Mouse (Mus musculus) left cerebral cortex, adult 2 months (tissue): ENCODE measurements at regions not wholly inside any gene's neighbourhood (a gene's known extent, or its start where the extent isn't known, plus 50 kb on each side); places are given as distances from the start of the nearest gene placed in this dataset.

Source experiments
- DNase-seq, 2 experiments: peaks; one replicate each; pipeline ENCODE4 v3.0.0; 2021 to 2022; ENCODE audit warnings: low spot score in 2 of 2, mixed read lengths in 1 of 2; ENCODE audit errors: extremely low spot score in 1 of 2
- H3K27ac ChIP-seq: fragments of 200-600 bp; 2 replicates; pipeline ENCODE4 v1.8.1; 2022
- H3K4me3 ChIP-seq: fragments of 200-600 bp; 2 replicates; pipeline ENCODE4 v1.8.1; 2022
- CTCF ChIP-seq: fragments of 200-600 bp; IDR thresholded peaks from 2 replicates; pipeline ENCODE4 v1.8.1; 2022; ENCODE audit warnings: antibody characterized with exemption, mild to moderate bottlenecking, moderate library complexity
- intact Hi-C: fragments of 180-260 bp; cut with DNase I; formaldehyde crosslinking; loops from one replicate; pipeline ENCODE4 v1.15.1; 2025

- no peak overlapping the region for H3K4me3 ChIP-seq
- intact Hi-C loops = no loop called here
- TF ChIP-seq CTCF = no peak
- no peak overlapping the region for H3K27ac ChIP-seq
- no peak for DNase-seq
Observed at GRCm38 (mm10) chr3:41268516-41268915, 185.7 kb upstream of the Pgrmc2 start.

GRCm38 (mm10) chr3:41266216-41266615, 183.4 kb upstream of the Pgrmc2 start:
- intact Hi-C loops = no loop called here

GRCm38 (mm10) chr3:41265399-41265798, 182.6 kb upstream of the Pgrmc2 start:
- DNase-seq = no peak
- H3K4me3 ChIP-seq = no peak overlapping the region
- TF ChIP-seq CTCF = no peak
- intact Hi-C loops = no loop called here
- H3K27ac ChIP-seq = no peak overlapping the region

More at GRCm38 (mm10) chr3:41266216-41266615, 183.4 kb upstream of the Pgrmc2 start:
- no peak for TF ChIP-seq CTCF
- H3K4me3 ChIP-seq = no peak overlapping the region
- no peak overlapping the region for H3K27ac ChIP-seq
- DNase-seq = no peak

GRCm38 (mm10) chr3:41258291-41258690, 175.4 kb upstream of the Pgrmc2 start:
- H3K27ac ChIP-seq = no peak overlapping the region
- H3K4me3 ChIP-seq = no peak overlapping the region
- intact Hi-C loops = no loop called here
- DNase-seq = no peak
- TF ChIP-seq CTCF = no peak

GRCm38 (mm10) chr3:41244960-41245359, 162.1 kb upstream of the Pgrmc2 start:
- Histone ChIP-seq H3K27ac (no peak overlapping the region), H3K4me3 (no peak overlapping the region)
- DNase-seq = no peak
- intact Hi-C loops = no loop called here
- TF ChIP-seq CTCF = no peak

- no peak for DNase-seq
- no peak overlapping the region for H3K4me3 ChIP-seq
- no peak overlapping the region for H3K27ac ChIP-seq
- TF ChIP-seq CTCF = no peak
- intact Hi-C loops = no loop called here
Observed at GRCm38 (mm10) chr3:41241856-41242552, 159.2 kb upstream of the Pgrmc2 start.

- no peak for TF ChIP-seq CTCF
- intact Hi-C loops = no loop called here
Observed at GRCm38 (mm10) chr3:41239801-41240200, 157.0 kb upstream of the Pgrmc2 start.

GRCm38 (mm10) chr3:41239246-41239645, 156.4 kb upstream of the Pgrmc2 start:
- no peak for DNase-seq
- no peak overlapping the region for H3K27ac ChIP-seq
- no peak for TF ChIP-seq CTCF
- intact Hi-C loops = no loop called here
- H3K4me3 ChIP-seq = no peak overlapping the region

More at GRCm38 (mm10) chr3:41239801-41240200, 157.0 kb upstream of the Pgrmc2 start:
- no peak overlapping the region for H3K27ac ChIP-seq
- no peak for DNase-seq
- H3K4me3 ChIP-seq = no peak overlapping the region

- Histone ChIP-seq H3K27ac (no peak overlapping the region), H3K4me3 (no peak overlapping the region)
- DNase-seq = no peak
- no peak for TF ChIP-seq CTCF
- intact Hi-C loops = no loop called here
Observed at GRCm38 (mm10) chr3:41238046-41238445, 155.2 kb upstream of the Pgrmc2 start.

- intact Hi-C loops = no loop called here
- H3K27ac ChIP-seq = no peak overlapping the region
- no peak for DNase-seq
- TF ChIP-seq CTCF = no peak
- H3K4me3 ChIP-seq = no peak overlapping the region
Observed at GRCm38 (mm10) chr3:41235610-41236009, 152.8 kb upstream of the Pgrmc2 start.

- no peak overlapping the region for H3K27ac ChIP-seq
- intact Hi-C loops = no loop called here
- no peak for TF ChIP-seq CTCF
- H3K4me3 ChIP-seq = no peak overlapping the region
- DNase-seq = no peak
Observed at GRCm38 (mm10) chr3:41234994-41235393, 152.1 kb upstream of the Pgrmc2 start.

- TF ChIP-seq CTCF = no peak
- intact Hi-C loops = no loop called here
- H3K4me3 ChIP-seq = no peak overlapping the region
- H3K27ac ChIP-seq = no peak overlapping the region
- no peak for DNase-seq
Observed at GRCm38 (mm10) chr3:41234191-41234590, 151.3 kb upstream of the Pgrmc2 start.

- Histone ChIP-seq H3K4me3 (no peak overlapping the region), H3K27ac (no peak overlapping the region)
- no peak for TF ChIP-seq CTCF
- intact Hi-C loops = no loop called here
- DNase-seq = no peak
Observed at GRCm38 (mm10) chr3:41233439-41233838, 150.6 kb upstream of the Pgrmc2 start.
